Mouse (Mus musculus): Measurements from ENCODE around the gene Lrp5.
A peak's percentile ranks its signal among the peaks of the same experiment; 100 is the strongest.

Lrp5 gene

DNA sequence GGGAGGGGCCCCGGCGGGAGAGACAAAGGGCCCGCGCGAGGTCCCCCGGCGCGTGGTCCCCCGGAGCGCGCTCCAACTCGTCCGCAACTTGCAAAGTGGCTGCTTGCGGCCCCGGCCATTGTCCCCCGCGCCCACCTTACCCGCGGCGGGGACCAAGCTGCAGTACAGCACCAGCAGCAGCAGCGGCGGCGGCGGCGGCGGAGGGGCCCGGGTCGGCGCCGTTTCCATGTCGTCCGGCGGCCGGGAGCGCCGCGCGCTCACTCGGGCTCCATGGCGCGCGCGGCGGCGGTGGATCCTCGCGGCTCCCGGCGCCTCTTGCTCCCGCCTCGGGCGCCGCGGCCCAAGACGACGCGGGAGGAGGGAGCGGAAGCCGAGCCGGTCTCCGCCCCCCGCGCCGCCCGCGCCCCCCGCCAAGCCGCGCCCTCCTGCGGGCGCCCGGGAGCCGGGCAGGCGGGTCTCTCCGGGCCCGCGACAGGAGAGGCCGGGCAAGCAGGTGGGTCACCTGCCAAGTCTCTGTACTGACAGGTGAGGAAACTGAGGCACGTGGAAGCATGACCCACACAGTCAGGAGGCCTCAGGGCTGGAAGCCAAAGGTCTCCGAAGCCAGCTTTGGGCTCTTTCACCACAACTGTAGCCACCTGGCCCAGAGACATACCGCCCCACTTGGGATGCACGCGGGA lies at the start of gene Lrp5:
Lrp5 (minus strand) TSS at position 350 of the 680 bp plus-strand sequence.
- DNase-seq (ENCODE audit: extremely low read depth, low read depth, low spot score): no peak

- no peak for DNase-seq (ENCODE audit: extremely low read depth, low read depth, low spot score)
These were observed 49.6 kb upstream of the Lrp5 start for GRCm38 (mm10) chr19:3736001-3736400.

DNA sequence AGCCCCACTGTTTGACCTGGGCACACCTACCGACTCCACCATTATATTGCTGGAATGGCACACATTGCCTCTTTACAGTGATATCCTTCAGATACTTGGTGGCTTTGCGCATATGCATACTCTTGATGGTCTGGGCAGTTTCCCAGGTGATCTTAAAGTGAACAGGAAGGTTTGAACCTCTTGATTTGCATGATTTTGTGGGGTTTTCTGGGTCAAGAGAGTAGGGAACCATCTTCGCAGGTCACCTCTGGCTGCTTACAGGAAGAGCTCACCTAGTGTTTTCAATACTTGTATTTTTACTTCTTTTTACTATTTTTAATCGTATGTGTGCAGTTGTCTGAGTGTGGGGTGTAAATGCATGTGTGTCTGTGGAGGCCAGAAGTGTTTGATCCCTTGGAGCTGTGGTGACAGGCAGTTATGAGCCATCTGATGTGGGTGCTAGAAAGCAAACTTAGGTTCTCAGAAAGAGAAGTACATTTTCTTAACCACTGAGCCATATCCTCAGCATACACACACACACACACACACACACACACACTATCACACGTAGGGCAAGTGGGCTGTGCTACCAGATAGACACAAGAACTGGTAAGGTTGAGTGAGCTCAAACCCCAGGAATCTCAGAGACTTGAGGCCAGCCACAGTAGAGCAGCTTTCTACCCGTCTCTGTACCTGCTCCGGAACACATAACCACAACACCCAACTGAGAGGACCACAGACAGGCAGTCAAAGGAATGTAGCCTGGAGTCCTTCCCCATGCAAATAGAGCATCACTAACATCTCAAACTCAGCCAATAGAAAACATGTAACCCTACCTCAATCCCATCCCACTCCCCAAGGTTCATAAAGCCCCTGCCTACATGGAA lies 44.6 kb upstream of the Lrp5 start:
- no peak for DNase-seq (ENCODE audit: extremely low read depth, low read depth, low spot score)

DNA sequence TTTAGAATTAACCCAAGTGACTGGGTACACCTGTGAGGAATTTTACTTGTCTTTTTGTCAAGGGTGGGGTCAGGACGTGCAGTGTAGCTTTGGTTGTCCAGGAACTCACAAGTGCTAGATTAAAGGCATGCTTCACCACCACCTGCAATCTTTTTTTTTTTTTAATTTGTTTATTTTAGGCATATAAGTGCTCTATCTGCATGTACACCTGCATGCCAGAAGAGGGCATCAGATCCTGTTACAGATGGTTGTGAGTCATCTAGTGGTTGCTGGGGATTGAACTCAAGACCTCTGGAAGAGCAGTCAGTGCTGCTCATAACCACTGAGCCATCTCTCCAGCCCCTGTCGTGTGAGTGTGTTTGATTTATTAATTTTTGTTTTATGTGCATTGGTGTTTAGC lies 42.5 kb upstream of the Lrp5 start:
- no peak for DNase-seq (ENCODE audit: extremely low read depth, low read depth, low spot score)

- DNase-seq (ENCODE audit: extremely low read depth, low read depth, low spot score): no peak
These were observed 38.4 kb upstream of the Lrp5 start for GRCm38 (mm10) chr19:3724779-3725178.

- DNase-seq (ENCODE audit: extremely low read depth, low read depth, low spot score): no peak
These were observed 37.5 kb upstream of the Lrp5 start for GRCm38 (mm10) chr19:3723904-3724303.

DNA sequence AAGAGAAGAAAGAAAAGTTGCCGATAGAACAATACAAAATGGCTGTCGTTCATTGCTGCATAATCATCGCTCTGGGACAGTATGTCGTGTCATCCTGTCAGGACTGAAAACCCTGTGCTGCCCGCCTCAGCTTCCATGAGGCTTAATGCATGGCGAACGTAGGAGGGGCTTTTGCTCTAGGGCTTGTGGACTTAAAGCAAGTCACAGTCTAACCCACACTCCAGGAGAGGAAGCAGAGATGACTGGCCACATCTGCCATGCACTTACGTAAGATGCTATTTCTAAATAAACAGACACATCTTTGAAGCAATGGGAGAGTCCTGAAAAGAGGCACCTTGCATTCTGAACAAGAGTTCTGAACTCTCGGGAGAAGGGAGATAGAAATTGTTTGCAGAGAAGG lies 36.8 kb upstream of the Lrp5 start:
- no peak for DNase-seq (ENCODE audit: extremely low read depth, low read depth, low spot score)

DNA sequence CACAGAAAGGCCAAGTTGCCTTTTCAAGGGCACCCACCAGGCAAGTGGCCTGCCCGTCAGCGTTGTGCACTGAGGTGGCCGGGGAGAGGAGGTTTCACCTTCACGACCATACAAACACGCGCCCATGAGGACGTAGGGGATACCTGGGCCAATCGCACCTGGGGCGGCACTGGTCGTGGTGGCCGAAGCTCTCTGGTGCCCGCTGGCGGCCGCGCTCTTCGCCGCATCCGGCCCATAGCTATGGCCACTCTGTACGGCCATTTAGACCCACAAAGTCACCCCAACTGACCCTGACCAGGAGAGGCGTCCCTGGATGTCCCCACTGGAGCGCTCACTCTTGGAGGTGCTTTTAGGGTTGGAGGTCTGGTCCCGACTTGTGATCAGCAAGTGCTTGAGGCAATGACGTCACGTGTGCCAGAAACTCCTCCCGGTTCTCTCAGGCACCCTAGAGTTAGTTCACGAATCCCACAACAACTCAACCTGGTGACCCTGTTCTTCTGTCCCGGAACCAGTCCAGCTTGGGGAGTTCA lies 33.1 kb upstream of the Lrp5 start:
- no peak for DNase-seq (ENCODE audit: extremely low read depth, low read depth, low spot score)

DNA sequence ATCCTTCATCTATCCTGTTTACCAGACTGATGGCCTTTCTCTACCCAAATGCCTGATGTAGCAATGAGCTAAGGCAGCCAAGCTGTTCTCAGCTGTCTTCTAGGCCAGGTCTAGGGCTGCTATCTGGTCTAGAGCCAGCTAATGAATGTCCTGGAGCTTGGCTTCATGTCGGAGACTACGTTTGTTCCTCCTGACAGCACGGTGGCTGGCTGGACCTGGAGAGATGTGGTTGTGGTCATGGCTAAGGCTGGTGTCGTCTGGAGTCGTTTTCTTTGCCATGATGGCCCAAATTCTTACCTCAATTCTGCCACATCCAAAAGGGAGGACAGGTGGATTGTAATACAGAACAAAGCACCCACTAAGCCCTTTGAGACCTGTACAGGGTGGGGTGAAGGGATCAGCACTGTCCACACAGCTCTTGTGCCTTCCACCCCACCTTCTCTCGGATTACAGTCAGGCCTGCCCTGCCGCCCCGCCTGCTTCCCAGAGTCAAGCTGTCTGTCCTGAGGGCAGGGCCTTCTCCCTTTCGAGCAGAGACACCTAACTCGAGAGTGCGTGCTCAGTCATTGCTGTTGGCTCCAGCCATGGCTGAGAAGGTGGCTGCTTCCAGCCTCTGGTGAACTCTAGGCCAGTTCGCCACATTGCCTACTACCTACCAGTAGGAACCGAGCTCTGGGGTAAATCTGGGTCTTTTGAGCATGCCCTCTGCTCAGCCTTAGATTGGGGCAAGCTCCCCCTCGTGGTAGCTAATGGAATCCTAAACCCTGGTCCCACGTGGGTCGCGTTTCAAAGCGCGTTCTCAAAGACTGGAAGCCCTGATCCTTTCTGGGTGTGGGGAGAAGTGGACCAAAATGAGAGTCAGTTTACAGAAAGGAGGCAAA lies 32.4 kb upstream of the Lrp5 start:
- no peak for DNase-seq (ENCODE audit: extremely low read depth, low read depth, low spot score)

DNA sequence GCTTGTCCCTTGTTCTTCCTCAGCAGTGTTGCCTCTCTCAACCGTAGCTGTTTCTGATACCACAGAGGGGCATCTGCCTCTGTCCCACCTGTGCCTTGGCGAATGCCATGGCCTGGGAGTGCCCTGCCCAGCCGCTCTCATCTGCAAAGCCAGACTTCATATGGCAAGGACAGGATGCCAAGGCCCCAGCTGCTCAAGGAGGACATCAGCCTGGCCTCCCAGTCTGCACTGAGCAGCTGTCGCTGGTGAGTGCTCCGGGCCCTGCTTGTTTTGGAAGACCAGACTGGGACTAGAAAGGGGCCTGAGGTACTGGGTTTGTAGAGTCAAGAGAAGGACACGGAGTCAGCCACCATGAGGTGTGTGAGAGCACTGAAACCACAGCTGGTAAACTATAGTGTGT lies 28.0 kb upstream of the Lrp5 start:
- DNase-seq (ENCODE audit: extremely low read depth, low read depth, low spot score): no peak

DNA sequence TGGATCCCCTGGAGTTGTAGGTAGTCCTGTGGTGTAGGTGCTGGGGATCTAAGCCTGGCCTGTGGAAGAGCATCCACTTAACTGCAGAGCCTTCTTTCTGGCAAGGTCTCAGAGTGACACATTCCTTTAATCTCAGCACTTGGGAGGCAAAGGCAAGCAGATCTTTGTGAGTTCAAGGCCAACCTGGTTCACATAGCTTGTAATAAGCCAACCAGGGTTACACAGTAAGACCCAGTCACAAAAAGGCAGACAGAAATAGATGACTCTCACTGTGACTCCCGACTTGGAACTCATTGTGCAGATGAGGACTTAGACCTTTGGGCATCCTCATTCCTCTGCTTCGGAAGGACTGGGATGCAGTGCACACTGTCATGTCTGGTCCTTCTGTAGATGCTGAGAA lies 24.1 kb upstream of the Lrp5 start:
- no peak for DNase-seq (ENCODE audit: extremely low read depth, low read depth, low spot score)

GRCm38 (mm10) chr19:3709013-3709787 lies 22.8 kb upstream of the Lrp5 start:
- no peak for DNase-seq (ENCODE audit: extremely low read depth, low read depth, low spot score)

- DNase-seq (ENCODE audit: extremely low read depth, low read depth, low spot score): peak; percentile 64
These were observed 22.0 kb upstream of the Lrp5 start, which contains the start of gene 1810055G02Rik for GRCm38 (mm10) chr19:3708078-3709012. TSS of gene 1810055G02Rik (plus strand) at chr19:3708293.

DNA sequence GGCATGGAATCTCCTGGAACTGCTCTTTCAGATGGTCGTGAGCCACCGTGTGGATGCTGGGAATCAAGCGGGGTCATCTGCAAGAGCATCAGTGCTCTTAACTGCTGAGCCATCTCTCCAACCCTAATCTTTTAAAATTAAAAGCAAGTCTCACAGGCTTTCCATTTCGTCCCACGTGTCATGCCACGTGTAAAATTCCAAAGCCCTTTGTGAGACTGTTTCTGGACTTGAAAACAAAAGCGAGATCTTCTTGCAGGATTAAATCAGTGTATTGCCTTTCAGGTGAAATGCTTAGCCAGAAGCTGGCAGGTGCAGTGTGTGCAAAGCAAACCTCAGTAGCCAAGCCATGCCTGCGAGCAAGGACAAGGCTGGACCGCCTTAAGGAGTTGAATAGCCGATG lies 21.2 kb upstream of the Lrp5 start:
- no peak for DNase-seq (ENCODE audit: extremely low read depth, low read depth, low spot score)

- DNase-seq (ENCODE audit: extremely low read depth, low read depth, low spot score): no peak
These were observed 19.9 kb upstream of the Lrp5 start for GRCm38 (mm10) chr19:3706258-3706657.

DNA sequence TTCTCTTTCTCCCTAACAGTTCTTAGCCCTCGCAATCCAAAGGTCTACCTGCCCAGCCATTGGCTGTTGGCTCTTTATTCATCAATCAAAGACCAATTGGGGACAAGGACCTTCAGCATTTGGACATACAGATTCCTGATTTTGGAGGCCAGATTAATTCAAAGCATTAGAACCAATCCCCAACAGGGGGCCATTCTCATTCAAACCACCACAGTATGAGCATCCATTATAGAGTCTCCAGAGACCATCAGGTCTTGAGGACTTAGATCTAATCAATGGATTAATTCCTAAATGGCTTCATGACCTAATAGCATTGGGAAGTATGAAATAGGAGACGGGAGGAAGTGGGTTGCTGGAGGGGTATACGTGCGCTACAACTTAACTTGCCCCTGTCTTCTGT lies 16.1 kb upstream of the Lrp5 start:
- DNase-seq (ENCODE audit: extremely low read depth, low read depth, low spot score): no peak

DNA sequence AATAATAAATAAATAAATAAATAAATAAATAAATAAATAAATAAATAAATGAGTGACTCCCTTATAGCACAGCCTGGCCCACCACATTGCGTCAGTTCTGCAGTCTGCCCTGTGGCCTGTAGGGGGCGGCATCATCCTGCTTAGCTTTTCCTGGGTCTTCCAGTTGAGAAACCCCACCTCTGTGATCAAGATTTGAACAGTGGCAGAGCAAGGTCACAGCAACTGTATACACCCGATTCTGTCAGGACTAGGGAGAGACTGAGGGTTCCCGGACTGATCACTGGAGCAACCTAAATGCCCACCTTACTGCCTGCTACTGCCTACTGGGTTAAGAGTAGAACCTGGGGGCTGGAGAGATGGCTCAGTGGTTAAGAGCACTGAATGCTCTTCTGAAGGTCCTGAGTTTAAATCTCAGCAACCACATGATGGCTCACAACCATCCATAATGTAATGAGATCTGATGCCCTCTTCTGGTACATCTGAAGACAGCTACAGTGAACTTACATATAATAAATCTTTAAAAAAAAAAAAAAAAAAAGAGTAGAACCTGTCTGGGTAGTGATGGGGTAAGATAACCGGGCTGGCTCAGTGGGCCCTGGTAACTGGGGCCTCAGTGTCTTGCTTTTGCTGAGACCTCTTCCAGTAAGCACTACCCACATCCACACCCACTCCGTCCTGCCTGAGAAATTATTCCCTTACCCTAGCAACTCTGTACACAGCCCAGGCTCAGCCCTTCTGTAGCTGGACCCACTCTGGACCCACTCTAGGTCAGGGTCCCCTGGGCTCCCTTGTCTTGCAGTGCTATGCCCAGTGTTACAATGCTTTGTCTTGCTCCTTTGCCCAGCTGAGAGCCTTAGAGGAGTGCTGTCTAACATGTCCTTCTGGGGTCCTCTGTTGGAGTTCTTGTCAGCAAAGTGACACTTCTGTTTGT lies 13.4 kb upstream of the Lrp5 start:
- DNase-seq (ENCODE audit: extremely low read depth, low read depth, low spot score): no peak

GRCm38 (mm10) chr19:3698035-3698434 lies 11.7 kb upstream of the Lrp5 start:
- no peak for DNase-seq (ENCODE audit: extremely low read depth, low read depth, low spot score)
